Mouse (Mus musculus): ENCODE results near the gene Serpina3i. TPM values are rescaled to one million over a fixed set of nuclear protein-coding genes. Genes with fewer than 3 reads are reported as not detected.
"Not testable (repeated sequence)": the region's sequence is repeated elsewhere in the genome, so short reads cannot be mapped to it uniquely, and the experiment has no call there.

Gene Serpina3i
- total and polyA plus RNA-seq, 3 experiments, result 0.11 TPM; not detected in 2

GRCm38 (mm10) chr12:104224598-104225300, 38.2 kb upstream of the Serpina3i start:
- peaks cover 42% of the 10 kb centered on the region for H3K9me3 ChIP-seq (replicated peaks)
- H3K36me3 ChIP-seq (replicated peaks), result no peaks in the 10 kb centered on the region
- H3K4me3 ChIP-seq (ENCODE audit: low read depth, low read length), result no peak overlapping the region
- no peak for DNase-seq (ENCODE audit: low spot score)
- no peaks in the 10 kb centered on the region for H3K4me1 ChIP-seq (ENCODE audit: insufficient read depth, low read depth, low read length)
- no peaks in the 10 kb centered on the region for H3K27me3 ChIP-seq (ENCODE audit: insufficient read depth, low read length)
- ATAC-seq (ENCODE audit: extremely low read depth, insufficient number of reproducible peaks, low FRiP score, poor library complexity, severe bottlenecking), result no peak
- TF ChIP-seq GATA1 (IDR thresholded peaks at IDR 0.05; ENCODE audit: borderline replicate concordance, low read length), result no peak
- no peak for TF ChIP-seq TAL1 (conservative IDR thresholded peaks at IDR 0.05; ENCODE audit: low read depth, low read length)
- TF ChIP-seq GATA2 (IDR thresholded peaks at IDR 0.05; ENCODE audit: borderline replicate concordance, low read depth, low read length), result no peak
- TF ChIP-seq CTCF (IDR thresholded peaks at IDR 0.05; ENCODE audit: low read depth, low read length), result no peak
- no peak for TF ChIP-seq POLR2AphosphoS5 (IDR thresholded peaks at IDR 0.05; ENCODE audit: insufficient replicate concordance, low read depth, low read length)

DNA sequence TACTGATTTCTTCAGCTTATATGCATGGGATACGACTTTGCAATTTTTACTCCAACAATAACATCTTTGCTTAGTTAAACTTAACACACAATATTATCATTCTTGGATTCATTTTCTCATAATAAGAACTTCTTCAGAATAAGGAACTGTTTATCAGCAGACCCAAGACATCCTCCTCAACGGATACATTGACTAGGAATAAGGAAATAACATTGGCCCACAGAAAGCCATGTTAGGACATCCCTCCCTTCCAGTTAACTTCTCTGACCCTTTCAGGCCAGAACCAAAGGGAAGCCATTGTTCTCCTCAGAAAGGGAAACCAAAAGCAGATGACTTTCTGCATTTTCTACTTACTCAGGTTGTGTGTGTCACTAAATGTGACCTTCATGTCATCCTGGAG, 32.2 kb upstream of the Serpina3i start:
- ATAC-seq (ENCODE audit: extremely low read depth, insufficient number of reproducible peaks, low FRiP score, poor library complexity, severe bottlenecking), result no peak
- H3K36me3 ChIP-seq (replicated peaks), result no peaks in the 10 kb centered on the region
- DNase-seq (ENCODE audit: low spot score), result no peak
- H3K4me1 ChIP-seq (ENCODE audit: insufficient read depth, low read depth, low read length), result no peaks in the 10 kb centered on the region
- H3K9me3 ChIP-seq (replicated peaks), result peaks cover 42% of the 10 kb centered on the region
- H3K4me3 ChIP-seq (ENCODE audit: low read depth, low read length), result no peak overlapping the region
- TF ChIP-seq GATA1 (IDR thresholded peaks at IDR 0.05; ENCODE audit: borderline replicate concordance, low read length) (no peak), POLR2AphosphoS5 (IDR thresholded peaks at IDR 0.05; ENCODE audit: insufficient replicate concordance, low read depth, low read length) (no peak), CTCF (IDR thresholded peaks at IDR 0.05; ENCODE audit: low read depth, low read length) (no peak), GATA2 (IDR thresholded peaks at IDR 0.05; ENCODE audit: borderline replicate concordance, low read depth, low read length) (no peak), TAL1 (conservative IDR thresholded peaks at IDR 0.05; ENCODE audit: low read depth, low read length) (no peak)
- H3K27me3 ChIP-seq (ENCODE audit: insufficient read depth, low read length), result no peaks in the 10 kb centered on the region

- Histone ChIP-seq H3K4me1 (ENCODE audit: insufficient read depth, low read depth, low read length) (no peaks in the 10 kb centered on the region), H3K4me3 (ENCODE audit: low read depth, low read length) (no peak within 1 kb of the TSS), H3K9me3 (replicated peaks) (peaks cover 47% of the 10 kb centered on the region), H3K27me3 (ENCODE audit: insufficient read depth, low read length) (no peaks in the 10 kb centered on the region), H3K36me3 (replicated peaks) (no peaks in the 10 kb centered on the region)
- TF ChIP-seq GATA1 (IDR thresholded peaks at IDR 0.05; ENCODE audit: borderline replicate concordance, low read length), result no peak
- DNase-seq (ENCODE audit: low spot score), result no peak
- no peak for ATAC-seq (ENCODE audit: extremely low read depth, insufficient number of reproducible peaks, low FRiP score, poor library complexity, severe bottlenecking)
Observed at GRCm38 (mm10) chr12:104235915-104236314, 27.0 kb upstream of the Serpina3i start, which contains the start of gene Serpina3g. Gene Serpina3g, plus strand, starts transcription at chr12:104236245.

GRCm38 (mm10) chr12:104238048-104238447, 24.9 kb upstream of the Serpina3i start:
- H3K9me3 ChIP-seq (replicated peaks), result peaks cover 46% of the 10 kb centered on the region
- H3K27me3 ChIP-seq (ENCODE audit: insufficient read depth, low read length); H3K4me1 ChIP-seq (ENCODE audit: insufficient read depth, low read depth, low read length); H3K36me3 ChIP-seq (replicated peaks); H3K4me3 ChIP-seq (ENCODE audit: low read depth, low read length); ATAC-seq (ENCODE audit: extremely low read depth, insufficient number of reproducible peaks, low FRiP score, poor library complexity, severe bottlenecking); DNase-seq (ENCODE audit: low spot score): not testable (repeated sequence)

DNA sequence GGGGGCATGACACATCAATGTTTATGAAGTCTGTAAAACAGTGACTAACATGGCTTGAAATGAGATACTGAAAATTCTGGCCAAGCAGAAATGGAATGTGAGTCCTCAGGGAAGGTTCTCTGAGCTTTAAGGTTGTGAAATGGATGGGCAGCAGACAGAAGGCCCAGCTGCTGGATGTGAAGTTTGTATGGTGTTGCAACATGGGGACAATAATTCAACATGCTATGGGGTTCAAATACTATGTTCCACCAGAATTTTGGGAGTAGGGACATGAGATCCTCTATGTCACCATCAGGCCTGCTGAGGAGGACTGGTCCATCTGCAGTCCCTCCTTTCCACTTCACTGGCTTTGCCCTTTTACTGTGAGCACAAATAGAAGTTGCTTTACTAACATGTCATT, 19.6 kb upstream of the Serpina3i start:
- Histone ChIP-seq H3K9me3 (replicated peaks) (peaks cover 52% of the 10 kb centered on the region), H3K36me3 (replicated peaks) (no peaks in the 10 kb centered on the region), H3K4me3 (ENCODE audit: low read depth, low read length) (no peak overlapping the region), H3K27me3 (ENCODE audit: insufficient read depth, low read length) (no peaks in the 10 kb centered on the region), H3K4me1 (ENCODE audit: insufficient read depth, low read depth, low read length) (no peaks in the 10 kb centered on the region)
- no peak for DNase-seq (ENCODE audit: low spot score)
- no peak for TF ChIP-seq GATA1 (IDR thresholded peaks at IDR 0.05; ENCODE audit: borderline replicate concordance, low read length)
- ATAC-seq (ENCODE audit: extremely low read depth, insufficient number of reproducible peaks, low FRiP score, poor library complexity, severe bottlenecking), result no peak

DNA sequence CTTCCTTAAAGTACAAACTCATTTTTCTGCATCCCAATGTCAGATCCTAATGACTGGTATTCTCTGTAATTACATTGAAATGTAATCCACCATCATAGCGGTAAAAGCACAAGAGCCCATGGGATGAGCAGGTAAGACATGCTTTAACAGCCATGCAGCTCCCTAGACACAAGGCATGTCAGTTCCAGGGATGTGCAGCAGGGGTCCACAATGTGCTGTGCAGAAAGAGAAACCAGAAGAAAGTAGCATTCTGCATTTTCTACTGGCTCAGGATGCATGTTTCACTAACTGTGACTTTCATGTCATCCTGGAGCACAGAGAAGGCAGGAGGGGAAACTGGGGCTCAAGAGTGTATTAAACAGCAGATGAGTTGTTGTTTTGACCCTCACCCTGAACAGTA, 17.8 kb upstream of the Serpina3i start:
- ATAC-seq (ENCODE audit: extremely low read depth, insufficient number of reproducible peaks, low FRiP score, poor library complexity, severe bottlenecking), result no peak
- H3K4me1 ChIP-seq (ENCODE audit: insufficient read depth, low read depth, low read length), result no peaks in the 10 kb centered on the region
- no peaks in the 10 kb centered on the region for H3K36me3 ChIP-seq (replicated peaks)
- H3K9me3 ChIP-seq (replicated peaks), result peaks cover 55% of the 10 kb centered on the region
- no peak for DNase-seq (ENCODE audit: low spot score)
- H3K4me3 ChIP-seq (ENCODE audit: low read depth, low read length), result no peak overlapping the region
- H3K27me3 ChIP-seq (ENCODE audit: insufficient read depth, low read length), result no peaks in the 10 kb centered on the region
- TF ChIP-seq GATA2 (IDR thresholded peaks at IDR 0.05; ENCODE audit: borderline replicate concordance, low read depth, low read length) (no peak), GATA1 (IDR thresholded peaks at IDR 0.05; ENCODE audit: borderline replicate concordance, low read length) (no peak), CTCF (IDR thresholded peaks at IDR 0.05; ENCODE audit: low read depth, low read length) (no peak)

- H3K4me1 ChIP-seq (ENCODE audit: insufficient read depth, low read depth, low read length), result no peaks in the 10 kb centered on the region
- ATAC-seq (ENCODE audit: extremely low read depth, insufficient number of reproducible peaks, low FRiP score, poor library complexity, severe bottlenecking) (no peak), DNase-seq (ENCODE audit: low spot score) (no peak)
- H3K36me3 ChIP-seq (replicated peaks), result no peaks in the 10 kb centered on the region
- H3K9me3 ChIP-seq (replicated peaks), result peaks cover 51% of the 10 kb centered on the region
- no peak overlapping the region for H3K4me3 ChIP-seq (ENCODE audit: low read depth, low read length)
- TF ChIP-seq TAL1 (conservative IDR thresholded peaks at IDR 0.05; ENCODE audit: low read depth, low read length) (no peak), GATA2 (IDR thresholded peaks at IDR 0.05; ENCODE audit: borderline replicate concordance, low read depth, low read length) (no peak), POLR2AphosphoS5 (IDR thresholded peaks at IDR 0.05; ENCODE audit: insufficient replicate concordance, low read depth, low read length) (no peak), GATA1 (IDR thresholded peaks at IDR 0.05; ENCODE audit: borderline replicate concordance, low read length) (no peak), CTCF (IDR thresholded peaks at IDR 0.05; ENCODE audit: low read depth, low read length) (no peak)
- no peaks in the 10 kb centered on the region for H3K27me3 ChIP-seq (ENCODE audit: insufficient read depth, low read length)
Observed at GRCm38 (mm10) chr12:104245595-104245994, 17.3 kb upstream of the Serpina3i start.
